Mouse (Mus musculus): ENCODE results near the gene Ago3.

Ago3 gene

GRCm38 (mm10) chr4:126429347-126430079 is at the start of gene Ago3:
TSS of gene Ago3 (minus strand) at chr4:126429556.
- DNase-seq (ENCODE audit: low spot score) = peak; percentile 92

DNA sequence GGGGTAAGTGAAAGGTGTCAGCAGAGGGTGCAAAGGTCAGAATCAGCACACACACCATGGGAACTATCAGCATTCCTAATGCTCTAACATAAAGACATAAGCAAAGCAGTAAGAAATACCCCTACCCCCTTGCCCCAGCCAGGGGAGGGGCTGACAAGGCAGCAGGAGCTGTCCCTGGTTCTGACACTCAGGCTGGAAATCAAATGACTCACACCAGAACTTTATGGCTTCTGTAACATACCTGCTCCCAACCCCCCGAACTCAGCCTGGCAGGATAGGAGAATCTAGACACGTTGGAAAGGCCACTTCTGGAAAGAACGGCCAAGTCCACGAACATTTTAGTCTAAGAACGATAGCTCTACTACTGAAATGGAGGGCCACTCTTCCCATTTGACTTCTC is 43.7 kb upstream of the Ago3 start:
- no peak for DNase-seq (ENCODE audit: low spot score)

- no peak for DNase-seq (ENCODE audit: low spot score)
These were observed 40.0 kb upstream of the Ago3 start for GRCm38 (mm10) chr4:126469334-126469733.

GRCm38 (mm10) chr4:126468925-126469324 is 39.6 kb upstream of the Ago3 start:
- no peak for DNase-seq (ENCODE audit: low spot score)

DNA sequence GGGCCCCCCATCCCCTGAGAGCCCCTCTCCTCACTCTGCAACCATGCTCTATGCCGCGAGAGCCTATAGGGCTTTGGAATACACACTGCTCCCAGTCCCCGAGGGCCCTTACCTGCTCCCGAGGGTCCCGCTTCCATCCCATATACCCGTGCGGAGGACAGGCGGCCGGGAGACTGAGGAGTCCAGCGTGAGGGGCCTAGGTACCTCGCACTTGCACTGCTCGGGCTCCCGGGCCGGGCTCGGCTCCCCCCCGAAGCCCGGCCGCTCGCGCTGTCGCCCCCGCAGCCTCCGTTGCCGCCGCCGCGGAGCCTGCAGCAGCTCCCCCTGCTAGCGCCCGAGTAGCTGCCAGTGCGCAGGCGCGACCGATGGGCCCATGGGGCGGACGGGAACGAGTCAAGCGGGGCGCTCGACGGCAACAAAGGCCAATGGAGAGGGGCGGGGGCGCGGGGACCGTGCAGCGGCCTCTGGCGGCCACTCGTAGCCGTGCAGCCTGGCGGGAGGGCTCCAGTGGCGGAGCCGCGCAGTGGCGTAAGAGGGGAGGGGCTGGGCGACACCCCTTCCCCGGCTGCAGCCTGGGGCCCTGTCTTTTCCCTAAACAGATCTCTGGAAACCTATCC is 39.0 kb upstream of the Ago3 start, which contains the start of gene Ago1:
TSS of gene Ago1 (minus strand) at position 299 of the 617 bp plus-strand sequence.
- DNase-seq (ENCODE audit: low spot score) = peak; percentile 93

DNA sequence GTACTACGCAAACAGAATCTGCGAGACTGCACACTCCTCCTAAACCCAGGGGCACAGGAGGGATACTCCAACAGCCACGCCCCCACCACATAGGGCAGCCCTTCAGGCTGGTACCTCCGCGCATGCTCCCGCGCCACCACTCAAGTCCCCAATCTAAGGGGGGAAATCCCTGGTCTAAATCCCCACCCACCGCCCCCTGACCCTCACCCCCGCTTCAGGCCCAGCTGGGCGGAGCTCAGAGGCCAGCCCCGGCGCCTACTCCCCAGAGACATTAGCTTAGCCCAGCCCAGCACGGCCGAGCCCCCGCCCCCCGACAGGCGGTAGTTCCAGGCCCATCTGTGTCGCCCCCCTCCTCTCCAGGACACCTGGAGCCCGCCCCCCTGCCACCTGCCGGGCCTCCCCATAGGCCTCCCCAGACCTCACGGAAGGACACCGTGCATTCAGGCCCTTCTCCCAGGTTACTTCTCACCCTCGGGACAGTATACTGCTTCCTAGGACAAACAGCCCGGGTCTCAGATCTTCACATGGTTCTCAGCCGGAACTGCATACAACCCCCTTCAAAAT is 38.4 kb upstream of the Ago3 start:
- DNase-seq (ENCODE audit: low spot score) = peak; percentile 38

DNA sequence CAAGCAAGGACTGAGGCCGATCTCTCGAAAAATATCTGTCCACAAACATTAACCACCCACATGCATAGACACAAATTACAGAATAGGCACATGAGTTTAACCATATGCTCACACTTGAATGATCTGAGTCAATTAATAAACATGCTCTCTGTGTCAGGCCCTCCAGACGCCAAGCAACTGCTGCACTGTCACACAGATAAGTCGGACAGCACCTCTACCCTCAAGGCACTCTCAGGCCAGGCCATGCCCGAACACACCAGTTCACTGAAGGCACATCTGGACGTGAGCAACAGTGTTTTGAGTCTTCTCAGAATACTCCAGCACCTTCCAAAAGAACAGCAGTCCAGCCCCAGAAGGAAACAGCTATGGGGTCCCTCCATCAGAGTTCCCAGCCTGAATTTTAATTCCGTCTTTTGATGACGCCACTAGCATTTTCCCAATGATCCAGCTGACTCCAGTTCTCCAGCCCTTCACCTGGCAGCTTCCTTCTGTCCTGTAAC is 36.9 kb upstream of the Ago3 start:
- no peak for DNase-seq (ENCODE audit: low spot score)

- no peak for DNase-seq (ENCODE audit: low spot score)
These were observed 36.5 kb upstream of the Ago3 start for GRCm38 (mm10) chr4:126465843-126466242.

DNA sequence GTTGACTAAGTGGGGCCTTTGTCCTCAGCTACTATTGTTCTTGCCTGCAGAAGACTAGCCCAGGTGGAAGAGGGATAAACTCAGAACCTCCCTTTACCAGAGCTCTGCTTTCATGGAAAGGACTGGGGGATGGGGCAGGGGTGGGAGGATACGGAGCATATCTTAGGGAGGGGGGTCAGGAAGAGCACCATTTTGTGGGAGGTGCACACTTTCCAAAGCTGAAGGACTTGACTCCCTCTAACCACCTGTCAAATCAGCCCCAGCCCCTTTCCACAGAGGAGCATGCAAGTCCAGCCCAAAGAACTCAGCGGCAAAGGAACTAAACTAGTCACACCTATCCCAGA is 35.5 kb upstream of the Ago3 start:
- no peak for DNase-seq (ENCODE audit: low spot score)

- no peak for DNase-seq (ENCODE audit: low spot score)
These were observed 35.0 kb upstream of the Ago3 start for GRCm38 (mm10) chr4:126464189-126464891.

GRCm38 (mm10) chr4:126455441-126455840 is 26.1 kb upstream of the Ago3 start:
- DNase-seq (ENCODE audit: low spot score) = no peak

GRCm38 (mm10) chr4:126454547-126455254 is 25.3 kb upstream of the Ago3 start:
- DNase-seq (ENCODE audit: low spot score) = no peak

- DNase-seq (ENCODE audit: low spot score) = no peak
These were observed 20.9 kb upstream of the Ago3 start for GRCm38 (mm10) chr4:126450268-126450667.

DNA sequence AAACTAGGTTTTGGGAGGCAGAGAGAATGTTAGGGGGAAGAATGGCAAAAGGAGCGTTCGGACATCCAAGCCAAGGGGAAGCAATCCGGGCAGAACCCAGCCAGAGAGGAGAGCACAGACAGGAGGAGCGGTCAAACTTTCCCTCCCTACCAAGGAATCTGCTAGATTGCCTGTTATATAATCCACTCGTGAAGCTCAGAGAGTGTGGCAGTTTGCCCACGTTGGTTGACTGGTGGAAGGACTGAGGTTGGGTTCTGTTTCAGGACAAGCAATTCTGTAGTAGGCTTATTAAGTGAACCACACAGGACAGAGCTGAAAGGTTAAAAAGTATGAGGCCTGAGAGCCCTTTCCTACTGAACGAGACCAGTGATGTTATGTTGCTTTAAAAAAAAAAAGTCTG is 17.8 kb upstream of the Ago3 start:
- DNase-seq (ENCODE audit: low spot score) = no peak

DNA sequence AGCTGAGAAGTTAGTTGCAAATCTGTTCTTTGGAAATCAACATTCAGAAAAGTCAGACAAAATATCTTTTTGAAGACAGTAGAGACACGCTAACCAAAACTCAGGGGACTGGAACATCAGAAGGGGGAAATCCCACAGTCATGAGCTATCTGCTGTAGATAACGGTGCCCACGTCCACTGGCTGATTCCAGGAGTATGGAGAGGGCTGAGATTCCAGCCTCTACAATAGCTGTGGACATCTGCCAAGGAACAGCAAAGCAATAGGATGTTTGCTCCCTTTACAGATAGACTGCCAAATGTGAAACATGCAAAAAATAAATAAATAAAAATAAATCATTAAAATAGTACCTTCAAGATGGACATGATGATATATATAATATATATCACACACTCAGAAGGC is 15.2 kb upstream of the Ago3 start:
- no peak for DNase-seq (ENCODE audit: low spot score)

DNA sequence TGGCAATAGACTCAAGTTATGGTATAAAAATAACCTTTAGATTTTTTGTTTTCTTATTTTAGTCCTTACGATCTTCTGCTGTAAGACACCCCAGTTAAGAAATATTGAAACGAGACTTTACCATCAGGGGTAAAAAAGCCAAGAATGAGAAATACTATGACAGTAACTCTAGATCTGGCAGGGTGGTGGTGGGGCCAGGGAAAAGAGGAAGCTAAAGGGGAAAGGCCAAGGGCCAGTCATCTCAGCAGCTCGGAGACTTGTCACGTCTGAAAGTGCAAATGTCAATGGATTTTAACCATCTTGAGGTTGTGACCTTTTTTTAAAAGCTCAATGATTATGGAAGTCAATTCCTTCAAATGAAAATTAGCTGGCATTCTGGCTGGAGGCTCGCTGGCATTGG is 8.9 kb upstream of the Ago3 start:
- DNase-seq (ENCODE audit: low spot score) = no peak

DNA sequence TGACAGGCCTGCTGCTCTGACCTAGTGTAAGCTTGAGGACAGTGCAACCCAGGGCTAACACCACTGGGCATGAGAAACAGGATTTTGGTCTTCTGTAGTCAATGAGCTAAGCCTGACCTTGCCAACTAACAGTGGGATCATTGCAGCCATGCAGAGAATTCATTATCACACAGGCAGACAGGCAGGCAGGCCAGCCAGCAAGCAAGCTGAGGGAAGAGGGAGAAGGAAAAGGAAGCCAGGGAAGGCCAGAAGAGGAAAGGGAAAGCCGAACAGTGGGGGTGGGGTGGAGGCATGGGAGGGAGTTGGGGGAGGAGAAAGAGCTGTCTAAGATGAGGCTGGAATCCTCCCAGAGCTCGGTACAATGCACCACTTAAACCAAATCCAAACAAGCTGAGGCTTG is 6.9 kb upstream of the Ago3 start:
- no peak for DNase-seq (ENCODE audit: low spot score)

DNA sequence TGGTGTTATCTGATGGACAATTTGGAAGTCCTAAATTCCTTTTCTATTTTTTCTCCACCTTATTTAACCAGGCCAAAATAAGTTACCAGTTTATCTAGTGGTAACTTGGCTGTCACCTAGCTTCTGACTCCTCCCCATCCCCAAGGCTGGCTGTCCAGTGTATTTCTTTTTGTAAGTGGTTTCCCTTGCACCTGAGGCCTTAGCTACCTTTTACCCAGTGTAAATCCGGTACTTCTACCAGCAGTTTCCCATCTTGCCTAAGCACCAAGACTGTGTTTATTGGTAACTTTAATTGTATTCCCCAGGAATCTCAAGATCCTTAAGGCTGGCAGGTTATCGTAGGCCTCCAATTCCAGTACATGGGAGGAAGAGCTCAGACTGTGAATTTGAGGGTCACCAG is 4.7 kb upstream of the Ago3 start:
- DNase-seq (ENCODE audit: low spot score) = no peak

GRCm38 (mm10) chr4:126433175-126433574 is 3.8 kb upstream of the Ago3 start:
- no peak for DNase-seq (ENCODE audit: low spot score)

GRCm38 (mm10) chr4:126431746-126432145 is 2.4 kb upstream of the Ago3 start:
- no peak for DNase-seq (ENCODE audit: low spot score)

DNA sequence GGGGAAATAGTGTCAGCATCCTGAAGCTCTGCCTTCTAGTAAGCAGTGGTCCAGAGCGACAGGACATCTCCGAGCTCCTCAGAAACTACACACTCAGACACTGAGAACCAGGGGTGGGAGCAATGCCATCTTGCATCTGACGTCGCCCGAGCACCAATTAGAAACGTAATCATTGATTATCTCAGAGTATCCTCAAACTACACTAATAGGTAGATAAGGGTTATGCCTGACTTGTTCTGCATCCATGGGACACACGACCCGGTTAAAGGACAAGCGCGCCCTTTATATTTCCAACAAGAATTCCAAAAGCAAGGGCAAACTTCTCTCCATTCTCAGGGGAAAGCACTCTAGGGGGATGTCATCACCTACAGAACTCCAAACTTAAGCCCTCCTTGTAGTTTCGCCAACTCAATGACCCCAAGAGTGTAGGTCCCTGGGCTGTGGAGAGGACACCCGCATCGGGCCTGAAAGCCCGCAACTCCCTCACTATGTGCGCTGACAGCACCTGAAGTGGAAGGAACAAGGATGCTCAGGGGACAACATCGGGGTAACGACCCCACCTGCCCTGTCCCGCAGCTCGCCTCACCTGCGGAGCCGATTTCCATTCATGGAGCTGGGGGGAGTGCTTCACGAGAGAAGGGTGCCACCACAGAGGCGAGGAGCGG is 542 bp downstream of the Ago3 start:
- DNase-seq (ENCODE audit: low spot score) = no peak

DNA sequence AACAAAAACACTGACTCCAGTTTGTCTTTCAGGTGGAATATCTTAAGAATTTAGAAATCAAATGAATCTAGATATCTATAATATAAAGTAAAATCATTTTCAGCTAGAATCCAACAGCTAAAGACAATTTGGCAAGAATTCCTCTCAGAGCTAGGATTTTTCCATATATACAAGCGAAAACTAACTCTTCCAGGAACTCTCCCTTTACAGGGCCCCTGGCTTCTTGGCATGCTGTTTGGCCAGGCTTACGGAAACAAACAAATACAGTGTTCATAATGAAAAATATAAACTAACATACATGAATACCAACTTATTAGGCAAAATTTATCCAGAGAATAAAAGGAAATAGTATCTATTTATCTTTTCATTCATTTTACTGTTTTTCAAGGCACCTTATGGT is 5.5 kb downstream of the Ago3 start:
- no peak for DNase-seq (ENCODE audit: low spot score)

All from ovary, postnatal 14 days (tissue).